Mouse (Mus musculus): ENCODE measurements around the gene Reln.

GRCm38 (mm10) chr5:22094984-22095383, 249.5 kb downstream of the Reln start:
- no peak for TF ChIP-seq CTCF (IDR thresholded peaks at IDR 0.05; ENCODE audit: borderline replicate concordance, control insufficient read depth, extremely low read depth, insufficient read depth, low read length, poor library complexity)
- TF ChIP-seq POLR2A (IDR thresholded peaks at IDR 0.05; ENCODE audit: control insufficient read depth, extremely low read depth, insufficient read depth, low read length, poor library complexity), result no peak

Data from thymus, adult 2 months (tissue).